Mouse (Mus musculus) frontal cortex, postnatal 25 days (tissue): Measurements from ENCODE around the gene Rin3.

ENCODE experiments used
- DNase-seq, 2 experiments: peaks; one replicate each; pipeline ENCODE4 v3.0.0; 2022; ENCODE audit warnings: low spot score in 2 of 2

Rin3 gene

DNA sequence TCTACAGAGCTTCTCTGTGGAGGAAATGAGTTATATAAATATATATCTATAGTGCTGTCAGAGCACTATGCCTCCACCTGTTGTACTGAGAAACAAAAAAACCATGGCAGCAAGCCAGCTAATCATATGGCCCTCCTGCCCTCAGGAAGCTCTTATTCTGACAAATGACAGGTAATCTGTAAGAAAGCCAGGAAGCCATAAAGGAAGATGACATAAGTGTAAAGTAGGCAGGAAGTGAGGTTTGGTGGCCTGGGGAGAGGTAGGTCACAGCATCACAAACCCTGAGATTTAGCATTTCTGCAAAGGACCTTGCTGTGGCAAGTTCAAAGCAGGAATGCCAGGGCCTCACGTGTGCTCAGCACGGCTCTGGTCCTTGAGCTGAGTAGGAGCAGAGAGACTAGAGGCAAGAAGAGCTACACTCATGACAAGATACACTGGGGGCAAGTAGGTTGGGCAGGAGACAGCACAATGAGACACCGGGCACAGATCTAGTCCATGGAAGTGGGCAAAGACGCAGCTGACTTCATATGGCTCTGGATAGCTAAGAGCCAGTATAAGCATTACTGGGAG, 88.2 kb downstream of the Rin3 start:
- DNase-seq: no peak

- DNase-seq: no peak
Measured at GRCm38 (mm10) chr12:102372322-102372721, 89.5 kb downstream of the Rin3 start.

- no peak for DNase-seq
Measured at GRCm38 (mm10) chr12:102382180-102382579, 99.3 kb downstream of the Rin3 start.

DNA sequence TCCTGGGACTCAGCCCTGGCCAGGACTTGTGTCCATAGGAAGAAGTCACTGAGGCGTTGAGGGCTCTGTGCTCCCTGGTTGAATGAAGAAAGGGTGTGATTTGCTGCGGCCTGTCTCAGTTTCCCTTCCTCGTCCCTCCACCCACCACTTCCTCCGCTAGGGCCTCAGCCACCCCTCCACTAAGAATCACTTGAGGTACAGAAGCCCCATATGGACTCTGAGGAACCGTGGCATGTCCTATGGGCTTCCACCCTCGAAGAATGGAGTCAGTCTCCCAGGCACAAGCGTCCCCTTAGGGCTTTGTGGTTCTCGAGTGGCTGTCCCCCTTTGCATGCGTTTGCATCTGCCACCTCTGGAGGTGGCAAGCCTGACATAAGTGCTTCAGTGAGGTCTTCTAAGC, 100.4 kb downstream of the Rin3 start:
- no peak for DNase-seq

- peak in 1 of 2 experiments; percentile 35 for DNase-seq
Measured at GRCm38 (mm10) chr12:102384819-102385218, 102.0 kb downstream of the Rin3 start.

GRCm38 (mm10) chr12:102387219-102387917, 104.5 kb downstream of the Rin3 start:
- peak; percentile 88 to 90 for DNase-seq

GRCm38 (mm10) chr12:102390042-102390441, 107.2 kb downstream of the Rin3 start:
- no peak for DNase-seq

GRCm38 (mm10) chr12:102391109-102391508, 108.3 kb downstream of the Rin3 start:
- no peak for DNase-seq

DNA sequence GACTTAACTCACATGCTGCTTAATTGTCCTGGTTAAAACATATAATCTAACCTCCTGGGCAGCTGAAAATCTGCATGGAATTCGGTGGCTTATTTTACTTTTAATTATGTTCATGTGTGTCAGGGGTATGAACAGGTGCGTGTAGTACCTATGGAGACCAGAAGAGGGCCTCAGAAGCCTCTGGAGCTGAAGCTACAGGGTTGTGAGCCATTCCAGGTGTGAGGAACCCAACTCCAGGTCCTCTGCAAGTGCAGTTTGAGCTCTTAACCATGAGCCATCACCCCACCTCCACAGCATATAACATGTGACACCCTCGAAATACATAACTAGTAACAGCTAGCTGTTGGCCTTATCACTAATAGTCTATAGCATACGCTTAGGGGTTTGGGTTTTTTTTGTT, 109.1 kb downstream of the Rin3 start:
- DNase-seq: no peak

- DNase-seq: no peak
Measured at GRCm38 (mm10) chr12:102394496-102394895, 111.6 kb downstream of the Rin3 start.

DNA sequence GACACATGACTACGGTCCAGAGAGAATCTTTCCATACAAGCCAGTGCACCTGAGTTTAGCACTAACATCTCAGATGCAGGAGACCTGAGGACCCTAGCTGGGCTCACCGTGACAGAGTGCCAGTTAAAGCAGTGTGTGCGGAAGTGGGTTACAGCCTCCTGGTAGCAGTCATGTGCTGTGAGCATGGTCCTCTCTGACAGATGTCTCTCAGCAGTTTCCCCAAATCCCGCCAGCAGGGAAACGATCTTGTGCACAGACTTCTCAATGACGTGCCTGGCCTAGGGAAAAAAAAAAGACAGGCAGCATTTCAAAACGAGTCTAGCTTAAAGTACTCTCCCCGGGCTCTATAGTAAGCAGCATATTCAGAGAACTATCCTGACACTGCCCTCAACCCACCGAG, 112.7 kb downstream of the Rin3 start:
- no peak for DNase-seq

GRCm38 (mm10) chr12:102395998-102396991, 113.4 kb downstream of the Rin3 start:
- no peak for DNase-seq

DNA sequence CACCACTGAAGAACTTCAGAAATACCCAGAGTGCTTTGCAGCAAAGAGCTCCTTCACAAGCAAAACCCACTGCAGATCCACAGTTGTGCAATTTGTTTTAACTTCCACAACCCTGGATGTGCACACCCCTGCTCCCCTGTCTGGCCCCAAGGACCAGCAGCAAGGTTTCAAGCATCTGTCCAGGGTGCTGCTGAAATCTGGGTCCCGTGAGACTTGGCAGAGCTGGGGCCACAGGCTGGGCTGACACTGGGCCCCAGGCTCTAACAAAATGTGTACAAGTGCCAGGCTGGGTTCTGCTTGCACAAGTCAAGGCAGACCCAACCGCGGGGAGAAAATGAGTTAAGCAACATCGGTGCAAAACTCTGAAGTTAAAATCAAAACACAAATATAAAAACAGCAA, 115.7 kb downstream of the Rin3 start:
- DNase-seq: no peak

DNA sequence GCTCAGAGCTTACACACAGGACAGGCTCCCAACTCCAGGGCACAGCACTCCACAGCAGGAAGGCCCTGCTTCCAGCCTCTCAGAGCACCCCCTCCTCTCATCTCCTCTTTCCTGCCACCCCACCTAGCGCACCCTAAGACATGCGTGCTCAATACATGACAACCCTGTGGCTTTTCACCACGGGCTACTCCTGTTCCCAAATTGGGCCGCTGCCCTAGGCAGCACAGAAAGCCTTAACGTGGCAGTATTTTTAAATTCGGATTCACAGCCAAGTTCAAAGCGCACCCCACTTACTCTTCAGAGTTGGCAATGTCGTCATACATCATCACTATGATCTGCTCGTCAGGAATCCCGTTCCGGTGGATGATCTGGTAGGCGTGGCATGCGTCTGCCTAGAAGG, 130.3 kb downstream of the Rin3 start:
- no peak for DNase-seq

DNA sequence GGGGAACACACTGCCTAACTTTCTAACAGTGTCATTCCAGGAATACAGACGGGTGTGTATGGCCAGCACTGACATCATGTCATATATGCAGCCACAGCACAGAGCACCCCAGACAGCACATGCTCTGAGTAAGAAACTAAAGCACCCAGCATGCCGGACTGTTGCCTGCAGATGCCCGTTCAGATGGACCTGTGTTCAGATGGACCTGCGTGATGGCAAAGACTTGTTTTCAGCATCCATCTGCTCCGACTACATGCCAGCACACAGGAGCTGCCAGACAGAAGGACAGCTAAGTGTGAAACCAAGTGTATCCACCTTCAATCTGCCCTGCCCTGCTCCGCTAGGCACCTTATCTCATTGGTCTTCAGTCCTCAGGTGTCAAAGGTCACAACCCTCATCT, 131.8 kb downstream of the Rin3 start:
- no peak for DNase-seq

DNA sequence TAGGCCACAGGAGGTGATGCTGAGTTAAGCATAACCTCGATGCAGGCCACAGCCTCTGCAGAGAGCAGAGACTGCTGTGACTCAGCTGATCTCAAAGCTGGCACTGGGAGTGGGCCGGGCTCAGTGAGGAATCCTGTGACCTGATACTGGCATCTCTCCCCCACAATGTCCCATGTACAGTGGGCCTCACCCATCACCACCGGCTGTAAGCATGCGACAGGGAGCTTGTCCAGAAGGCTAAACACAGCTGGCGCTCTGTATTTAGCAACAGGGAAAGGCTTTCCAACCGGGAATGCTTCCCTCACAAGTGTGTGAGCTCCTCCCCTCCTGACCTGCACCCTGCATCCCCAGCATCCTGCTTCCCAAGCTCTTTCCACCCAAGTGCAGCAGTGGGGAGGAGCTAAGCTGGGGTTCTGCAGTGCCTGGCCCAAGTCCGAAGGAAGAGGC, 133.6 kb downstream of the Rin3 start:
- no peak for DNase-seq

- DNase-seq: no peak
Measured at GRCm38 (mm10) chr12:102416955-102417510, 134.2 kb downstream of the Rin3 start.

DNA sequence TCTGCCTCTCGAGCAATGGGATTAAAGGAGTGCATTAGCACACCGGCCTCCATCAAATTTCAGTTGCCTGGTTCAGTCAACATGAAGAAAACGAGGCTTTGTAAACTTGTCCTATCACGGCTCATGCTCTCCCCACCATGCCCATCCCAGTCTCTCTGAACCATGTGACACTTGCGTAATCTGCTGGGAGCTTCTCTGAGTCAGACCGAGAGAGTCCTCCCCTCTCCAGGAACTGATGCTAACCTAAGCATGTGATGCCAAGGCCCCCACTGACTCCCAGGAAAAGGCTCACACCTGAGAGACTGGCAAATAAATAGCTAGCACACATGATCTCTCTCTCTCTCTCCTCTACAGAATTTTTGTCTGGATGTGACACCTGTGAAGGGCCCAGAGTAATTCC, 134.9 kb downstream of the Rin3 start:
- no peak for DNase-seq

GRCm38 (mm10) chr12:102419544-102419943, 136.7 kb downstream of the Rin3 start:
- DNase-seq: no peak

- no peak for DNase-seq
Measured at GRCm38 (mm10) chr12:102420168-102420890, 137.5 kb downstream of the Rin3 start.

- no peak for DNase-seq
Measured at GRCm38 (mm10) chr12:102422065-102422464, 139.2 kb downstream of the Rin3 start.
